Mouse (Mus musculus) lung, postnatal 10 days (tissue): ENCODE data around the gene Kbtbd12.
A peak's percentile ranks its signal among the peaks of the same experiment; 100 is the strongest.

Source experiments
- DNase-seq: peaks from one replicate; pipeline ENCODE4 v3.0.0; 2021

Kbtbd12 gene

DNA sequence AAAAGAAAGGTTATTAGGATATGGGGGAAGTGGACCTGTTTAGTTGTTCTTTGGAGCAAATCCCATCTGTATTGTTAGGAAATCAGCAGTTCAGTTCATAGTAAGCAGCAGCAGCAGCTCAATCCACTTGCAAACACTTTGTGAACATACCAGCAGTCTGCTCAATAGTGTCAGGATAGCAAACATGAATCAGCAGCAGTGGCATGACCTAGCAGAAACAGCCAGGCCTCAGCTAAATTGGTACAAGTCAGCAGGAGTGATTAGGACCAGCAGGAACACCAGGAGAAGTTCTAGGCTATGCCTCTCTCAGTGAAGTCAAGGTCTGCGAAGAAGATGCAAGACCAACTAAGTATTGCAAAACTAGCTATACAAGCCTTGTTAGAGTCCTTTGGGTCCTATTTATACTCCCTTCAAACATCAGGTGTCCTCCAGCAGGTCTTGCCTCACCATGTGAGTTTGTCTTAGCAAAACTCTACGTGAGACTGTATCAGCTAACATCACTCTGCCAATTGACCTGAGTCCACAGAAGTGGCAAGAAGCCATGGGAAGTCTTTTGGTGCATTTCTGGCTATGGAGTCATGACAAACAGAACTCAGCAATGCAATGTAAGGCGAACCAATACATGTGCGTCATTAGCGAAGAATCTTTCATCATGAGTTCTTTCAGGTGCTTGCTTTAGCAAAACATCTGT is at the start of gene Kbtbd12:
Kbtbd12 (minus strand) TSS at position 340 of the 691 bp plus-strand sequence.
- no peak for DNase-seq

DNA sequence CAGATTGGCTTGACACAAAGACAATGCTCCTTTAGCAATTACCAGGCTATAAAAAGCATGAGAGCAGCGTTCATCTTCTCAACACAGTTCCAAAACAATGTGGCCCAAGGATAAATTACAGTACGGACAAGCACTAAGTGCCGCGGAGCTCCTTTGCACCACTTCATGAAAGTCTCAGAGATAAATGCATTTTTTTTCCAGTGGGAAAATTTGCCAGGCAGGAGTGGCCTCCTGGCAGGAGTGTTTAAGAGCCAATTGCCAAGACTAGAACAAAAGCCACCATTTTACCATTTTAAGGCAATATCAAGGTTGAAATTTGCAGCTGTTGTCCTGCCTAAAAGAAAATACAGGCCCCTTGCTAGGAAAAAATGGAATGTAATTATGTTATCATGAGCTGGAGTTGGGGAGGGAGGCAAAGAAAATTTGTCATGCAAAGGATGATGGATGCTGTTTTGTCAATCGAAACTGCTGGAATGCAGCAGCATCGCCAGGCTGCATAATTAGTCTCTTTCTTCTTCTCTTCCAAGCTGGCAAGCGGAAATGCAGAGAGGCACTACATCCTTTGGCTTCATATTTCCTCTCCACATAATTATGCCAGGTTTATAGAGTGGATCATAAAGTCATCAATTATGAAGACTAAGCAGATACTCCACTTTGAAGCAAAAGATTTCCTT is 45.8 kb upstream of the Kbtbd12 start:
- DNase-seq: no peak

- DNase-seq: no peak
These were observed 43.3 kb upstream of the Kbtbd12 start for GRCm38 (mm10) chr6:88681026-88681425.

DNA sequence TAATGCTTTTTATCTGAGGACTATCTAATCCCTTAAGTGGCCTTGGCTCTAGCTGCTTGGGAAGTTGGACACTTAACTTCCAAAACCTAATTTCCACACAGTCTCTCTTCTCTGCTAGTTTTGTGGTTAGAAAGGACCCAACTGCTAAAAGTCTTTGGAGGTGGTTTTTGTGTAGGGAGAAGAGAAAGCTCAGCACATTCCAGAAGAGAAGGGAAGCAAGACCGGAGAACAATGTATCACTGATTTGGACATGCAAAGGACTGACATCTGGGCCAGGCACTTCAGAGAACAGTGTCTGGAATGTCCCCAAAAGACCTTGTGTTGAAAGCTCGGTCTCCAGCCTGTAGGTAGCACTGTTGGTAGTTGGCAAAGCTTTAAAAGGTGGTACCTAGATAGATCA is 40.0 kb upstream of the Kbtbd12 start:
- DNase-seq: no peak

DNA sequence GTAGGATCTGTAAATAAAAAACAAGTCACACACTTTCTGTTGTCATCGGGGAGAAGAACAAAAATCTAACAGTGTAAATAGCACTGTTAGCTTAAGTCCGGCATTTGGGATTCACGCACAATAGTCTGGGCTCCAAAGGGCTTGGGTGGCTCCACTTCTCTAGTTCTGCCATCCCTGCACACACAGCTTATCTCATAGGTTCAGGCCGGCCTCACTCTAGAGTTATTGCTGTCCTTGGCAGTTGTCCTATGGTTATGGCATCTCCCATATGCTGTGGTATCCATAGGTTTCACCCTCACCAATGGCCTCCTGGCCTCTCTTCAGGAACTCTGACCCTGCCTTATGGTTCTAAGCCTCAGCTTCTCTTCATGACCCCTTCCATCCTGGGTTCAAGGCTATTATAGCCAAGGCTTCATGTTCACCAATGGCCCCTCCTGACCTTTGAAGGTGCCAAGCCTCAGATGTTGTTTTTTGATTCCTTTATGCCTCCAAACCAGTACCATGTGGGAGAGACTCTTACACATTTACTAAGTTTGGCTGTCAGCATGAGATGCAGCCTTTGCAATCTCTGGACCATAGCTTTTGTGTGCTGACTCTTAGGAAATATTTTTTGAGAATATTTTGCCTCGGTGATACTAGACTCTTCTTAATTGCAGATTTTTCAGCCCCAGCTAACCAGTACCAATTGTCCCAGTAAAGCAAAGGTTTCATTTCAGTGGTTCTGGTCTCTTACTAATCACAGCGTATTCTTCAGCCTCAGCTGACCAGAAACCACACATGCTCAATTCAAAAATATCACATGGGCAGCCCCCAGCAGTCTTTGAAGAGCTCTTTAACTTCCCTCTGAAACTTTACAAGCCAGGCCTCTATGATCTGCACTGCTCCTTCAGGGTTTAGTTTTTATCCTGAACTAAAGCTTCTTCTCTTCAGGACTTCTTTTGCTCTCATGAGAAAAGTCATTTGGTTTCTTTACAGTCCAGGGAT is 39.3 kb upstream of the Kbtbd12 start:
- DNase-seq: no peak

GRCm38 (mm10) chr6:88675815-88676214 is 38.1 kb upstream of the Kbtbd12 start:
- no peak for DNase-seq

- DNase-seq: no peak
These were observed 24.5 kb upstream of the Kbtbd12 start for GRCm38 (mm10) chr6:88662284-88662683.

DNA sequence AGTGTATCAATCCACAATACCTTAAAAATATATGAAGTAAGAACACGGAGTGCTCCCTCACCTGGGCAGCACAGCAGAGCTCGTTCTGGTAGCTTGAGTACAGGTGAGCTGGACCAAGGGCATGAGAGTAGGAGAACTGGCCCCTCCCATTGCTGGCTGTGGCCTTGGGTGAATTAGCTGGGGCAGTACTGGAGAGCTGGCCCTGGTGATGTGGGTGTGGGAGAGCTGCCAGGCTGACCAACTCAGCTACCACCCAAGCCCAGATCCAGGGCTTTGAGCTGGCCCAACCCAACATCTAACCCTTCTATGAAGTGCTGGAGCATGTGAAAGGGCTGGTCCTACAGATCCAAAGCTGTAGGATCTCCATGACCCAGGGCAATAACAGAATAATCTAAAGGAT is 23.9 kb upstream of the Kbtbd12 start:
- DNase-seq: no peak

- no peak for DNase-seq
These were observed 10.0 kb upstream of the Kbtbd12 start for GRCm38 (mm10) chr6:88647564-88648295.

DNA sequence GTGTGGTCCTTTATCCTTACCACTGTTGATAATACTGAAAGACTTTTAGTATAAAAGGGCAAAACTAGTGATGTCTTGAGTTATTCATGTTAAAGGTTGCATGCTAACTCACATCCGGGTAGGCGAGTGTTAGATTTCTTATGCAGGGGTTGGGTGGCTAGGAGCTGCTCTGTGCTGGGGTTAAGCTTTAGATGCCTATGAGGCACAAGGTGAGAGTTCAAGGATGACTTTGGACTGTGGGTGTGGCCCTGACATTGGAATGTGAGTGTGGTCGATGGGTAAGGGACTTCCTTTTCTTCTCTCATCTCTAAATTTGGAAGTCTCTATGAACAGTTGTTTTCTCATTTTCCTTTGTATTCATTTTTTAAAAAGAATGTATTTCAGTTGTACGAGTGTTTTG is 7.0 kb upstream of the Kbtbd12 start:
- no peak for DNase-seq

- DNase-seq: peak; percentile 13
These were observed 3.7 kb upstream of the Kbtbd12 start for GRCm38 (mm10) chr6:88641346-88641920.

- no peak for DNase-seq
These were observed 2.6 kb upstream of the Kbtbd12 start for GRCm38 (mm10) chr6:88640331-88640730.

- peak; percentile 25 for DNase-seq
These were observed 2.2 kb upstream of the Kbtbd12 start for GRCm38 (mm10) chr6:88639921-88640320.

DNA sequence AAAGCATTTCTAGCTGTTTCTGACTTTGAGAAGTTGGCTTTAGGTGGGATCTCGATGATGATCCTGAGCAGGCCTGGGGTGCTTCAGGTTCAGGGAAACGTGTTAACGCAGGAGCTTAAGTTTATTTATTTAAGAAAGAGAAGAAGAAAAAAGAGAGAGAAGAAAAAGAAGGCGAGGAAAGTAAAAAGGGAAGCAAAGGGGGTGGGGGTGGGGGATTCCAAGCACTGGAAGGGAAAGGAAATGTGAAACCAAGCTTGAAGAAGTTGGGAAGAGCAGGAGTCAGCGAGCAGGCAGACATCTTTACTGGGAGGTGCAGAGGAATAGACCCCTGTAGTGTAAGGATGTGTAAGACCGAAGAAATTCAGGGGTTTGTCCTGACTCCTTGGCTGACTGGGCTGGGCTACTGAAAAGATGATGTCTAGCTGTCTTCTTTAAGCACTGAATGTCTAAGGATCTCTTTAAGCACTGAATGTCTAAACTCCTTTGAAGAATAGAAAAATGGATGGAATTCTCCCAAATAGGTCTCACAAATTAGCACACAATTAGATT is 1.7 kb upstream of the Kbtbd12 start:
- no peak for DNase-seq

DNA sequence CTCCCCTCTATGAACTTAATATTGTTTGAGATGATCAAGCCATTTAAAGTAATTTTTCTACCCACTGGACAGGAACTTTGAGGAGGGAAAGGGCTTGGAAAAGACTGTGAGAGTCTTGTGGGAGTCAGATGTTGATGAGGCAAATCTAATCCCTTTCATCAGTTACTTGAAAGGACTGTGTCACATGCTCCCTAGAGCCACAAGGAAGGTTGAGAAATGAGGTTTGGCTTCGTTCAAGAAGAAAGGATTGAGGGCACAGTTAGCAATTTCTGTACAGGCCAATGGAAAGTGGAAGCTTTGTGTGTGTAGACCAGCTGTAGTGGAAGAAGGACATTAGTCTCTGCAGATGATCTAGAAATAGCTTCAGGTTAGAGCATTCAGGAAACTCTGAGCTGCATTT is 1.2 kb upstream of the Kbtbd12 start:
- DNase-seq: no peak

- no peak for DNase-seq
These were observed 1.6 kb downstream of the Kbtbd12 start for GRCm38 (mm10) chr6:88635881-88636754.

DNA sequence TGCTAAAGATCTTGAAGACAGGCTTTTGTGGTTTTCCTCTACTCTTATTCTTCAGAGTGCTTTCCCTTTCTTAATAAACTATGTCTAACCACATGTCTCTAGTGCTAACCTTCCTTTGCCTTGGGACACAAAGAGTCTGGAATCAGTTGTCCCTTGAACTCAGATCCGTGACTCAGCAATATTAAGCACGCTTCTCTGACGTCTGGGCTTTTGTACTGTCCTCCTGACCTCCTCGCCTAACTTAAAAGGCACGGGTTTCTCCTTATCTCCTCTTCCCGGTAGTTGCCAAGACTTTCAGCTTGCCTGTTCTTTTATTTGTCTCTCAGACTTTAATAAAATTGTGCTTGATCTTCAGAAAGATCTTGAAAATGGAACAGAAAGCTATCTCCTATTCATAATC is 6.5 kb downstream of the Kbtbd12 start:
- no peak for DNase-seq

- peak; percentile 11 for DNase-seq
These were observed 7.2 kb downstream of the Kbtbd12 start for GRCm38 (mm10) chr6:88630560-88630959.

DNA sequence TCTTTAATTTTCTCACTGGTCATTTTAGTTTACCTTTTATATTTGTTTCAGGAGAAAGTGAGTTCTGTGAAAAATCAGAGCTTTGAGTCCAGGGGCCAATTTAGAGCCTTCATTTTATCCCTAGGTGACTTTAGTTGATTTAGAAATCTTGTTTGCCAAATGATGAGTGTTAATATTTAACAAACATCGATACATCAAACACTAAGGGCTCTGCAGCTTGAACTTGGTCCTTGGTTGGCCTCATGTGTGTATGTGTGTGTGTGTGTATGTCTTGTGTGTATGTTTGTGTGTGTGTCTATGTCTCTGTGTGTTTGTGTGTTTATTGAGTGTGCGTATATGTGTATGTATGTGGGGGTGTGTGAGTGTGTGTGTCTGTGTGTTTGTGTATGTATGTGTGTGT is 7.9 kb downstream of the Kbtbd12 start:
- DNase-seq: no peak

DNA sequence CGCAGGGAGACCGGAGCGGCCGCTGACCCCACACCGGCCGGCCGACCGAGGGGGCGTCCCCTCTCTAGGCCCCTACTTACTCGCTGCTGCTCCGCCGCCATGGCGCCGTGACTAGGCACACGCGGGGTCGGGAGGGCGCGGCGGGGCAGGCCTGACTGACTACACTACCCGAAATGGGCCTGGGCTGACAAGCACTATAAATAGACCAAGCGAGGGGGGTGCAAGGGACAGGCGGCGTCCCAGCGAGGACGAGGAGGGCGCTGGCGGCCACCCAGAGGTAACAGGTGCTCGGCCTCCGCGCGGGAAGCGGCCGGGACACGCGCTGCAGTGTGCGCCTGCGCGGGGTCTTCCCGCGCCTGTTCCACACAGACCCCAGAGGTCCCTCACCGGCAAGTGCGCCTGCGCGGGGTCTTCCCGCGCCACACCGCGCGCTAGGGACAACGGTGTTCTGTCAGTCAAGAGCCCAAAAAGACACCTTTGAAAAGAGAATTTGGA is 10.4 kb downstream of the Kbtbd12 start:
- peak; percentile 44 for DNase-seq

DNA sequence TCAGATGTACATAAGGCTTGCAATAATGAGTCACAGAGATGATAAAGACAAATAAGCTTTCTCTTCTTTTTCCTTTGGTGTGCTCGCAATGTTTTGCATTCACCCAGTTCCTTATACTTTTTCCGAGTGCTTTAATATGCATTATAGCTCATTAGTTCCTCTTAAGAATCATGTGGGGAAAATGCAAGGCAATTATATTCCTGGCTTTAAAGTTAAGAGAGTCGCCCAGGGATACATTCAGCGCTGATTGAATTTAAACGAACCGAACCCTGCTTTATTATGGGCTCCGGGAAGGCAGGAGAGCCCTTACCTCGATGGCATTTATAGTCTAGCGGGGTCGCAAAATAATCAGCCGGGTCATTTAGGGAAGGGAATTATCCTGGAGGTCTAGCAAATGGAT is 10.8 kb downstream of the Kbtbd12 start:
- DNase-seq: no peak
